Mouse (Mus musculus) stomach, postnatal 0 days (tissue): Measurements from ENCODE around the gene Mybpc2.

Source experiments
- CTCF ChIP-seq: IDR thresholded peaks from 2 replicates; pipeline ENCODE4 v1.5.1; 2016; ENCODE audit warnings: antibody characterized with exemption, low read depth, mild to moderate bottlenecking, moderate library complexity
- EP300 ChIP-seq: optimal IDR thresholded peaks from 2 replicates; pipeline ENCODE3; 2016; ENCODE audit warnings: antibody characterized with exemption

GRCm38 (mm10) chr7:44560435-44561400 lies 36.3 kb upstream of the Mybpc2 start:
- TF ChIP-seq CTCF, result peak; percentile 87
- no peak for TF ChIP-seq EP300
